Mouse (Mus musculus): ENCODE measurements around the gene Rgl1.

DNA sequence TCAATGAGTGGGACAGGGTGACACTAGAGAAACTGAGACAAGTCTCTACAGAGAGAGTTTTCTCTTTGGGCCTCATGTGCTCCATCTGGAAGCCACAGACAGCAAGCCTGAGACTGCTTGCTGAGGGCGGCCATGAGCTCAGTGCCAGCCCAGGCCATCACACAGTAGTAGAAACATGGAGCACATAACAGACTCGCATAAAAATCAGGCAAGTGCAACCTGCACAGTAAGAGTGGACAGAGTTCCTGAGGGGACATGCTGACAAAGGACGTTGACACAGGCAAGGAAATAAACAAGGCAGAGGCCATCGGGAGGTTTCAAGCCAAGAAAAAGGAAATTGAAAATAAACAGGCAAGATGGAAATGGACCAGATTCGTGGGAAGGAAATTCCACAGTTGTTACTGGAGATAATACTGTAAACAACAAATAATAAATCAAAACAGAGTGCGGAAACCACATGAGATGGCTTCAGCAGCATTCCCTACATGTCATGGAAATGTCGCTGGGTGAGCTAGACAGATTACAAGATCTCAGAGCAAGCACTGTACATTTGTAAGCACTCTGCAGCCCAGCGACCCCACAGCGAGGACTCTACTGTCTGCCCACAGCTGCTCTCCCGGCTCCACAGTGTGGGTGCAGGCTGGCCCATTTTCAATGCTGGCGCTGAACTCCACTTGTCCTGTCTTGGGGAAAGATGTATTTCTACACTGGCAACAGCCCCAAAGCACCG lies 88.5 kb downstream of the Rgl1 start:
- TF ChIP-seq CTCF (conservative IDR thresholded peaks at IDR 0.05; ENCODE audit: insufficient read depth, insufficient read length, low read depth, low read length) (no peak), POLR2A (IDR thresholded peaks at IDR 0.05; ENCODE audit: low read depth, low read length) (no peak)
